7 mouse cellular contexts compared by ENCODE assay signal in the genomic region with DNA sequence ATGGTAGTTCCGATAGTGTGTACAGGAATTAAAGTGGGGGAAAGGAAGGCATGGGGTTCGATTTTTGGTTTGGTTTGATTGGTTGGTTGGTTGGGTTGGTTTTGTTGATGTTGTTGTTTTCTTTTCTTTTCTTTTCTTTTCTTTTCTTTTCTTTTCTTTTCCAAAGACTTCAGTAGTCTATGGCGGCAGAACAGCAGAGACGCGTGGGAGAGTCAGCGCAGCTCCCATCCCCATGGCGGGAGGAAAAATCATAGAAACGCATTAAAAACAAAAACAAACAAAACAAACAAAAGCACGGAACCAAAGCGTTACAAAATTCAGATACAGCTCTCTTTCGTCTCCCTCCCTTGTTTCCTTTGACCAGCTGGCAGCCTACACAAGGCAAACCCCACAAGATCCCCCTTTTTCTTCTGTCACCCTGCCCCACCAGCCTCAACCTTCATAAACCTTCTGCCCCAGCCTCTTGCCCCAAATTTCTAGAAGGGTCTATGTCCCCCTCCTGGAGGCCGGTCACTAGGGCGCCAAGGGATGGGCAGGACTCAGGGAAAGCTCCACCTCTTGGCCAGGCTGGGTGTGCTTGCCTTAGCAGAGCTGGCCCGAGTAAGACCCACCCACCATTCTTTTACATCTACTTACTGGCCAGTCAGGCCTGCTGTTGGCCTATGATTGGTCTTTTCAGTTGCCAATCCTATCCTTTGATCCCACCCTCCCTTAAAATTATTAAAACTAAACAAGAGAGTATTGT. TPM values are rescaled to one million over a fixed set of nuclear protein-coding genes. Genes with fewer than 3 reads are reported as not detected.
DNase-seq lines count a peak whose midpoint lies in the region; ATAC-seq lines count a peak whose summit lies in the region.

No protein-coding gene starts in this region.

- ATAC-seq in intestine, embryonic 15.5 days: peak; percentile 94
- ATAC-seq in megakaryocyte-erythroid progenitor cell, adult 5-6 weeks (replicated peaks; ENCODE audit: low FRiP score, low TSS enrichment, poor library complexity, severe bottlenecking): peak; percentile 94

- no peaks in the 10 kb centered on the region for H3K4me1 ChIP-seq in intestine, embryonic 15.5 days (replicated peaks)

- H3K9ac ChIP-seq in intestine, embryonic 15.5 days: no peak overlapping the region

- WGBS in intestine, embryonic 15.5 days: 16% methylated on average over 14 of the region's 14 CpGs

- H3K27ac ChIP-seq in intestine, embryonic 15.5 days: peak overlapping the region; percentile 66

- H3K27me3 ChIP-seq in intestine, embryonic 15.5 days (replicated peaks): no peaks in the 10 kb centered on the region

- peak overlapping the region; percentile 47 for H3K4me3 ChIP-seq in intestine, embryonic 15.5 days (replicated peaks)

- peak overlapping the region; percentile 70 for H3K4me2 ChIP-seq in intestine, embryonic 15.5 days (replicated peaks)

- intact Hi-C loops in left cerebral cortex, postnatal 14 days (cut with DNase I): no loop called here

- no peaks in the 10 kb centered on the region for H3K36me3 ChIP-seq in intestine, embryonic 15.5 days

- no peaks in the 10 kb centered on the region for H3K9me3 ChIP-seq in intestine, embryonic 15.5 days

- peak; percentile 74 for DNase-seq in adrenal gland, postnatal 10 days
- peak; percentile 85 for DNase-seq in embryo, embryonic 11 days
- DNase-seq in gastrocnemius, postnatal 25 days: peak; percentile 70
- DNase-seq in left cerebral cortex, postnatal 14 days (ENCODE audit: low spot score in 2 of 2): peak; percentile 37 to 64
- peak; percentile 13 for DNase-seq in right cerebral cortex, postnatal 25 days

RNA-seq across cellular contexts. Expression of gene Amot, which starts 0.6 kb away (rescaled TPM):
- total RNA-seq in adrenal gland, postnatal 10 days (2021): 10 to 100 TPM; 12.5 to 26.1 TPM
- total RNA-seq in gastrocnemius, postnatal 25 days (2021): 100 to 1,000 TPM; 123 to 170 TPM
- polyA plus RNA-seq in intestine, embryonic 15.5 days (2015; fragmentation: Nextera tagmentation; extraction: Ambion mirVana): 17.7 and 19.9 TPM in 2 replicates
- 10 to 100 TPM; 23.3 to 24.1 TPM for total RNA-seq in left cerebral cortex, postnatal 14 days (2021)
- 0.63 and 0.82 TPM in 2 replicates for total RNA-seq in megakaryocyte-erythroid progenitor cell, adult 5-6 weeks (2014; fragmentation: Nextera tagmentation)
- total RNA-seq in megakaryocyte-erythroid progenitor cell, adult 5-6 weeks (2017): 1.5 and 2.9 TPM in 2 replicates

Comparison
In these comparisons a context has a peak if more than half of its experiments do, and no peak if none do; other contexts are left out.
1. Peak in every context shown above with its lines: DNase-seq, ATAC-seq, H3K4me3 ChIP-seq and H3K27ac ChIP-seq.
2. DNase-seq: peak in every context shown above with its lines; median percentile 85 in embryo, embryonic 11 days; 74 in adrenal gland, postnatal 10 days; 70 in gastrocnemius, postnatal 25 days; 50 in left cerebral cortex, postnatal 14 days; 13 in right cerebral cortex, postnatal 25 days.
3. RNA of gene Amot, which starts 0.6 kb away (total RNA-seq): 123 to 170 TPM in gastrocnemius, postnatal 25 days; 12.5 to 26.1 TPM in adrenal gland, postnatal 10 days, 23.3 to 24.1 TPM in left cerebral cortex, postnatal 14 days and 0.63 to 2.9 TPM in megakaryocyte-erythroid progenitor cell, adult 5-6 weeks; every median in the first group is over 4 times any median in the second.